Mouse (Mus musculus) kidney, adult 2 months (tissue): ENCODE results near the gene Tmem132c.

Experiments used
- CTCF ChIP-seq: fragments of 200-500 bp; conservative IDR thresholded peaks from 2 replicates; pipeline ENCODE4 v1.5.1; 2011; ENCODE audit warnings: low read depth, mild to moderate bottlenecking, control low read depth, low read length, moderate library complexity, mixed read lengths; ENCODE audit not compliant: insufficient read depth, insufficient read length
- POLR2A ChIP-seq: fragments of 200-500 bp; IDR thresholded peaks from one replicate; pipeline ENCODE4 v1.6.1; 2011; ENCODE audit warnings: low read depth, low read length, control low read depth

GRCm38 (mm10) chr5:127438639-127439038 lies 197.0 kb downstream of the Tmem132c start:
- TF ChIP-seq CTCF (no peak), POLR2A (no peak)
